Mouse (Mus musculus): Measurements from ENCODE around the gene Ndufa8. TPM values are rescaled to one million over a fixed set of nuclear protein-coding genes. Genes with fewer than 3 reads are reported as not detected.

Ndufa8 gene
- polyA plus RNA-seq (2016; fragmentation: Nextera tagmentation; extraction: Ambion mirVana): 287 and 300 TPM in 2 replicates

GRCm38 (mm10) chr2:36048748-36049566 lies at the start of gene Ndufa8, which contains the start of gene Morn5:
TSS of gene Ndufa8 (minus strand) at chr2:36049406.
TSS of gene Morn5 (plus strand) at chr2:36049458.
- Histone ChIP-seq H3K27ac (ENCODE audit: poor library complexity, severe bottlenecking) (peak within 1 kb of the TSS; percentile 67), H3K4me1 (replicated peaks) (peaks cover 17% of the 10 kb centered on the region), H3K36me3 (peaks cover 18% of the 10 kb centered on the region), H3K9ac (peak within 1 kb of the TSS; percentile 89), H3K9me3 (replicated peaks) (no peaks in the 10 kb centered on the region), H3K27me3 (replicated peaks) (no peaks in the 10 kb centered on the region), H3K4me2 (peak within 1 kb of the TSS; percentile 75), H3K4me3 (peak within 1 kb of the TSS; percentile 89)
- ATAC-seq (ENCODE audit: insufficient number of reproducible peaks, low FRiP score): peak; percentile 96
- under 1% methylated on average over 44 of the region's 44 CpGs for WGBS

- no peak for ATAC-seq (ENCODE audit: insufficient number of reproducible peaks, low FRiP score)
- Histone ChIP-seq H3K9ac (no peak overlapping the region), H3K4me3 (no peak overlapping the region), H3K9me3 (replicated peaks) (no peaks in the 10 kb centered on the region), H3K4me1 (replicated peaks) (peaks cover 14% of the 10 kb centered on the region), H3K27ac (ENCODE audit: poor library complexity, severe bottlenecking) (no peak overlapping the region), H3K27me3 (replicated peaks) (peaks cover 100% of the 10 kb centered on the region), H3K36me3 (no peaks in the 10 kb centered on the region), H3K4me2 (no peak overlapping the region)
- WGBS: 5% methylated on average over 5 of the region's 5 CpGs
Measured at GRCm38 (mm10) chr2:36098021-36098420, 48.8 kb upstream of the Ndufa8 start.

- Histone ChIP-seq H3K4me1 (replicated peaks) (peaks cover 8% of the 10 kb centered on the region), H3K9me3 (replicated peaks) (no peaks in the 10 kb centered on the region), H3K4me2 (no peak overlapping the region), H3K9ac (no peak overlapping the region), H3K36me3 (no peaks in the 10 kb centered on the region), H3K27ac (ENCODE audit: poor library complexity, severe bottlenecking) (no peak overlapping the region), H3K4me3 (no peak overlapping the region), H3K27me3 (replicated peaks) (peaks cover 100% of the 10 kb centered on the region)
- ATAC-seq (ENCODE audit: insufficient number of reproducible peaks, low FRiP score): no peak
- 4% methylated on average over 18 of the region's 18 CpGs for WGBS
Measured at GRCm38 (mm10) chr2:36097129-36097815, 48.1 kb upstream of the Ndufa8 start.

- no peak for ATAC-seq (ENCODE audit: insufficient number of reproducible peaks, low FRiP score)
- WGBS: 3% methylated on average over 31 of the region's 31 CpGs
- H3K36me3 ChIP-seq: no peaks in the 10 kb centered on the region
- no peaks in the 10 kb centered on the region for H3K9me3 ChIP-seq (replicated peaks)
- no peak overlapping the region for H3K9ac ChIP-seq
- no peak overlapping the region for H3K4me2 ChIP-seq
- H3K4me1 ChIP-seq (replicated peaks): peaks cover 21% of the 10 kb centered on the region
- 0 out of 2 replicates have a peak overlapping the region, but pooled peaks have one; percentile 8 for H3K4me3 ChIP-seq
- peaks cover 100% of the 10 kb centered on the region for H3K27me3 ChIP-seq (replicated peaks)
- no peak overlapping the region for H3K27ac ChIP-seq (ENCODE audit: poor library complexity, severe bottlenecking)
Measured at GRCm38 (mm10) chr2:36093914-36094475, 44.8 kb upstream of the Ndufa8 start.

- ATAC-seq (ENCODE audit: insufficient number of reproducible peaks, low FRiP score): no peak
- Histone ChIP-seq H3K27ac (ENCODE audit: poor library complexity, severe bottlenecking) (no peak overlapping the region), H3K9ac (no peak overlapping the region), H3K27me3 (replicated peaks) (peaks cover 99% of the 10 kb centered on the region), H3K9me3 (replicated peaks) (no peaks in the 10 kb centered on the region), H3K4me1 (replicated peaks) (peaks cover 21% of the 10 kb centered on the region), H3K4me3 (no peak overlapping the region), H3K4me2 (no peak overlapping the region), H3K36me3 (no peaks in the 10 kb centered on the region)
- WGBS: 23% methylated on average over 7 of the region's 7 CpGs
Measured at GRCm38 (mm10) chr2:36093301-36093700, 44.1 kb upstream of the Ndufa8 start.

- Histone ChIP-seq H3K27me3 (replicated peaks) (peaks cover 97% of the 10 kb centered on the region), H3K4me1 (replicated peaks) (peaks cover 21% of the 10 kb centered on the region), H3K36me3 (no peaks in the 10 kb centered on the region), H3K9me3 (replicated peaks) (no peaks in the 10 kb centered on the region), H3K4me3 (no peak overlapping the region), H3K27ac (ENCODE audit: poor library complexity, severe bottlenecking) (no peak overlapping the region), H3K4me2 (no peak overlapping the region), H3K9ac (no peak overlapping the region)
- WGBS: 8% methylated on average over 4 of the region's 4 CpGs
- ATAC-seq (ENCODE audit: insufficient number of reproducible peaks, low FRiP score): no peak
Measured at GRCm38 (mm10) chr2:36092748-36093147, 43.5 kb upstream of the Ndufa8 start.

GRCm38 (mm10) chr2:36090853-36091741 lies 41.9 kb upstream of the Ndufa8 start:
- under 1% methylated on average over 70 of the region's 70 CpGs for WGBS
- Histone ChIP-seq H3K4me2 (peak overlapping the region; percentile 81), H3K36me3 (no peaks in the 10 kb centered on the region), H3K4me1 (replicated peaks) (peaks cover 21% of the 10 kb centered on the region), H3K9me3 (replicated peaks) (no peaks in the 10 kb centered on the region), H3K27me3 (replicated peaks) (peaks cover 97% of the 10 kb centered on the region), H3K4me3 (peak overlapping the region; percentile 53), H3K27ac (ENCODE audit: poor library complexity, severe bottlenecking) (no peak overlapping the region), H3K9ac (peak overlapping the region; percentile 39; the same call in 1 of the 2 replicates)
- ATAC-seq (ENCODE audit: insufficient number of reproducible peaks, low FRiP score): peak; percentile 83

GRCm38 (mm10) chr2:36089190-36089589 lies 40.0 kb upstream of the Ndufa8 start:
- H3K9ac ChIP-seq: no peak overlapping the region
- ATAC-seq (ENCODE audit: insufficient number of reproducible peaks, low FRiP score): no peak
- no peaks in the 10 kb centered on the region for H3K9me3 ChIP-seq (replicated peaks)
- no peak overlapping the region for H3K4me3 ChIP-seq
- H3K27me3 ChIP-seq (replicated peaks): peaks cover 91% of the 10 kb centered on the region
- peaks cover 20% of the 10 kb centered on the region for H3K4me1 ChIP-seq (replicated peaks)
- H3K27ac ChIP-seq (ENCODE audit: poor library complexity, severe bottlenecking): no peak overlapping the region
- 59% methylated on average over 3 of the region's 3 CpGs for WGBS
- no peaks in the 10 kb centered on the region for H3K36me3 ChIP-seq
- no peak overlapping the region for H3K4me2 ChIP-seq

- Histone ChIP-seq H3K4me3 (no peak overlapping the region), H3K27ac (ENCODE audit: poor library complexity, severe bottlenecking) (no peak overlapping the region), H3K36me3 (no peaks in the 10 kb centered on the region), H3K4me1 (replicated peaks) (peaks cover 7% of the 10 kb centered on the region; the same call in 1 of the 2 replicates), H3K9ac (no peak overlapping the region), H3K4me2 (no peak overlapping the region), H3K27me3 (replicated peaks) (peaks cover 76% of the 10 kb centered on the region), H3K9me3 (replicated peaks) (no peaks in the 10 kb centered on the region)
- no peak for ATAC-seq (ENCODE audit: insufficient number of reproducible peaks, low FRiP score)
- 79% methylated on average over 1 of the region's 1 CpGs for WGBS
Measured at GRCm38 (mm10) chr2:36085041-36085440, 35.8 kb upstream of the Ndufa8 start.

- peaks cover 78% of the 10 kb centered on the region for H3K27me3 ChIP-seq (replicated peaks)
- WGBS: 64% methylated on average over 9 of the region's 9 CpGs
- no peak for ATAC-seq (ENCODE audit: insufficient number of reproducible peaks, low FRiP score)
- H3K4me2 ChIP-seq: no peak overlapping the region
- H3K4me3 ChIP-seq: no peak overlapping the region
- H3K27ac ChIP-seq (ENCODE audit: poor library complexity, severe bottlenecking): no peak overlapping the region
- peaks cover 7% of the 10 kb centered on the region; the same call in 1 of the 2 replicates for H3K4me1 ChIP-seq (replicated peaks)
- H3K9me3 ChIP-seq (replicated peaks): no peaks in the 10 kb centered on the region
- no peak overlapping the region for H3K9ac ChIP-seq
- no peaks in the 10 kb centered on the region for H3K36me3 ChIP-seq
Measured at GRCm38 (mm10) chr2:36082802-36083580, 33.8 kb upstream of the Ndufa8 start.
